Mouse (Mus musculus): ENCODE data around the gene Elp5. TPM values are rescaled to one million over a fixed set of nuclear protein-coding genes. Genes with fewer than 3 reads are reported as not detected.

Gene Elp5
- polyA plus RNA-seq, 1 experiment from 2014 or later = 159 TPM

- peaks cover 8% of the 10 kb centered on the region for H3K27me3 ChIP-seq (ENCODE audit: poor library complexity, severe bottlenecking)
- H3K4me1 ChIP-seq = peaks cover 40% of the 10 kb centered on the region
- peaks cover 43% of the 10 kb centered on the region for H3K36me3 ChIP-seq (replicated peaks)
- H3K27ac ChIP-seq = no peak overlapping the region
- WGBS = 84% methylated on average over 13 of the region's 13 CpGs
- H3K4me3 ChIP-seq = 0 out of 2 replicates have a peak overlapping the region, but pooled peaks have one; percentile 60
- DNase-seq (ENCODE audit: extremely low spot score, low spot score) = no peak
- no peaks in the 10 kb centered on the region for H3K9me3 ChIP-seq
Measured at GRCm38 (mm10) chr11:69945216-69945615, 37.1 kb downstream of the Elp5 start.

- no peak for DNase-seq (ENCODE audit: extremely low spot score, low spot score)
- 84% methylated on average over 4 of the region's 4 CpGs for WGBS
- H3K36me3 ChIP-seq (replicated peaks) = peaks cover 38% of the 10 kb centered on the region
- H3K9me3 ChIP-seq = no peaks in the 10 kb centered on the region
- peaks cover 51% of the 10 kb centered on the region for H3K27me3 ChIP-seq (ENCODE audit: poor library complexity, severe bottlenecking)
- H3K27ac ChIP-seq = no peak overlapping the region
- H3K4me3 ChIP-seq = no peak overlapping the region
- H3K4me1 ChIP-seq = peaks cover 36% of the 10 kb centered on the region
Measured at GRCm38 (mm10) chr11:69940962-69941361, 41.4 kb downstream of the Elp5 start.

- Histone ChIP-seq H3K36me3 (replicated peaks) (peaks cover 26% of the 10 kb centered on the region), H3K27me3 (ENCODE audit: poor library complexity, severe bottlenecking) (peaks cover 63% of the 10 kb centered on the region), H3K4me3 (no peak overlapping the region), H3K27ac (no peak overlapping the region), H3K9me3 (no peaks in the 10 kb centered on the region), H3K4me1 (peaks cover 43% of the 10 kb centered on the region)
- WGBS = 92% methylated on average over 17 of the region's 17 CpGs
- DNase-seq (ENCODE audit: extremely low spot score, low spot score) = no peak
Measured at GRCm38 (mm10) chr11:69939731-69940130, 42.6 kb downstream of the Elp5 start.

GRCm38 (mm10) chr11:69939181-69939580 lies 43.1 kb downstream of the Elp5 start:
- no peak for DNase-seq (ENCODE audit: extremely low spot score, low spot score)
- WGBS = 60% methylated on average over 5 of the region's 5 CpGs
- Histone ChIP-seq H3K27me3 (ENCODE audit: poor library complexity, severe bottlenecking) (peaks cover 68% of the 10 kb centered on the region), H3K4me1 (peaks cover 48% of the 10 kb centered on the region), H3K27ac (no peak overlapping the region), H3K9me3 (no peaks in the 10 kb centered on the region), H3K4me3 (no peak overlapping the region; the same call in 1 of the 2 replicates), H3K36me3 (replicated peaks) (peaks cover 20% of the 10 kb centered on the region)

GRCm38 (mm10) chr11:69938401-69938979 lies 43.8 kb downstream of the Elp5 start:
- Histone ChIP-seq H3K27me3 (ENCODE audit: poor library complexity, severe bottlenecking) (peaks cover 68% of the 10 kb centered on the region), H3K4me3 (no peak overlapping the region), H3K9me3 (no peaks in the 10 kb centered on the region), H3K4me1 (peaks cover 53% of the 10 kb centered on the region), H3K36me3 (replicated peaks) (peaks cover 14% of the 10 kb centered on the region), H3K27ac (no peak overlapping the region)
- no peak for DNase-seq (ENCODE audit: extremely low spot score, low spot score)
- 23% methylated on average over 9 of the region's 9 CpGs for WGBS

- no peak for DNase-seq (ENCODE audit: extremely low spot score, low spot score)
- H3K27ac ChIP-seq = no peak overlapping the region
- peak overlapping the region; percentile 74; the same call in 1 of the 2 replicates for H3K4me3 ChIP-seq
- no peaks in the 10 kb centered on the region for H3K9me3 ChIP-seq
- WGBS = 72% methylated on average over 5 of the region's 5 CpGs
- H3K36me3 ChIP-seq (replicated peaks) = peaks cover 7% of the 10 kb centered on the region
- peaks cover 53% of the 10 kb centered on the region for H3K4me1 ChIP-seq
- peaks cover 68% of the 10 kb centered on the region for H3K27me3 ChIP-seq (ENCODE audit: poor library complexity, severe bottlenecking)
Measured at GRCm38 (mm10) chr11:69937834-69938233, 44.5 kb downstream of the Elp5 start.

GRCm38 (mm10) chr11:69937385-69937784 lies 44.9 kb downstream of the Elp5 start:
- 50% methylated on average over 4 of the region's 4 CpGs for WGBS
- peak overlapping the region; percentile 74; the same call in 1 of the 2 replicates for H3K4me3 ChIP-seq
- H3K9me3 ChIP-seq = no peaks in the 10 kb centered on the region
- peaks cover 53% of the 10 kb centered on the region for H3K4me1 ChIP-seq
- DNase-seq (ENCODE audit: extremely low spot score, low spot score) = no peak
- peaks cover 3% of the 10 kb centered on the region; the same call in 1 of the 2 replicates for H3K36me3 ChIP-seq (replicated peaks)
- peaks cover 68% of the 10 kb centered on the region for H3K27me3 ChIP-seq (ENCODE audit: poor library complexity, severe bottlenecking)
- H3K27ac ChIP-seq = no peak overlapping the region

GRCm38 (mm10) chr11:69936714-69937347 lies 45.5 kb downstream of the Elp5 start:
- peaks cover 53% of the 10 kb centered on the region for H3K4me1 ChIP-seq
- H3K27ac ChIP-seq = no peak overlapping the region
- 51% methylated on average over 9 of the region's 9 CpGs for WGBS
- no peaks in the 10 kb centered on the region for H3K9me3 ChIP-seq
- H3K36me3 ChIP-seq (replicated peaks) = no peaks in the 10 kb centered on the region; the same call in 1 of the 2 replicates
- H3K27me3 ChIP-seq (ENCODE audit: poor library complexity, severe bottlenecking) = peaks cover 68% of the 10 kb centered on the region
- DNase-seq (ENCODE audit: extremely low spot score, low spot score) = no peak
- H3K4me3 ChIP-seq = peak overlapping the region; percentile 74

GRCm38 (mm10) chr11:69936156-69936555 lies 46.2 kb downstream of the Elp5 start:
- WGBS = 4% methylated on average over 30 of the region's 30 CpGs
- Histone ChIP-seq H3K4me1 (peaks cover 53% of the 10 kb centered on the region), H3K4me3 (peak overlapping the region; percentile 74), H3K36me3 (replicated peaks) (no peaks in the 10 kb centered on the region), H3K27ac (peak overlapping the region; percentile 88), H3K27me3 (ENCODE audit: poor library complexity, severe bottlenecking) (peaks cover 68% of the 10 kb centered on the region), H3K9me3 (no peaks in the 10 kb centered on the region)
- no peak for DNase-seq (ENCODE audit: extremely low spot score, low spot score)

- Histone ChIP-seq H3K4me1 (peaks cover 53% of the 10 kb centered on the region), H3K9me3 (no peaks in the 10 kb centered on the region), H3K36me3 (replicated peaks) (no peaks in the 10 kb centered on the region), H3K27ac (peak within 1 kb of the TSS; percentile 88), H3K4me3 (peak within 1 kb of the TSS; percentile 74), H3K27me3 (ENCODE audit: poor library complexity, severe bottlenecking) (peaks cover 64% of the 10 kb centered on the region)
- DNase-seq (ENCODE audit: extremely low spot score, low spot score) = peak; percentile 93
- WGBS = 2% methylated on average over 55 of the region's 62 CpGs
Measured at GRCm38 (mm10) chr11:69935137-69935879, 47.0 kb downstream of the Elp5 start, which contains the start of gene Ybx2. Gene Ybx2 (plus strand): TSS chr11:69935796.

GRCm38 (mm10) chr11:69934681-69935080 lies 47.6 kb downstream of the Elp5 start:
- no peaks in the 10 kb centered on the region for H3K36me3 ChIP-seq (replicated peaks)

GRCm38 (mm10) chr11:69934169-69934568 lies 48.1 kb downstream of the Elp5 start:
- Histone ChIP-seq H3K27me3 (ENCODE audit: poor library complexity, severe bottlenecking) (peaks cover 53% of the 10 kb centered on the region), H3K4me1 (peaks cover 53% of the 10 kb centered on the region)

More at GRCm38 (mm10) chr11:69934681-69935080, 47.6 kb downstream of the Elp5 start:
- Histone ChIP-seq H3K4me3 (peak overlapping the region; percentile 74), H3K27ac (peak overlapping the region; percentile 60; the same call in 1 of the 2 replicates), H3K4me1 (peaks cover 53% of the 10 kb centered on the region), H3K9me3 (no peaks in the 10 kb centered on the region), H3K27me3 (ENCODE audit: poor library complexity, severe bottlenecking) (peaks cover 58% of the 10 kb centered on the region)
- no peak for DNase-seq (ENCODE audit: extremely low spot score, low spot score)
- WGBS = 21% methylated on average over 6 of the region's 6 CpGs

More at GRCm38 (mm10) chr11:69934169-69934568, 48.1 kb downstream of the Elp5 start:
- no peaks in the 10 kb centered on the region for H3K9me3 ChIP-seq
- peak; percentile 94 for DNase-seq (ENCODE audit: extremely low spot score, low spot score)
- WGBS = 2% methylated on average over 18 of the region's 18 CpGs
- peak overlapping the region; percentile 60 for H3K27ac ChIP-seq
- no peaks in the 10 kb centered on the region for H3K36me3 ChIP-seq (replicated peaks)
- H3K4me3 ChIP-seq = peak overlapping the region; percentile 74

All from forebrain, embryonic 10.5 days (tissue).